Mouse (Mus musculus): ENCODE measurements around the gene Sec14l1. TPM values are rescaled to one million over a fixed set of nuclear protein-coding genes. Genes with fewer than 3 reads are reported as not detected.

The Sec14l1 gene
- polyA plus RNA-seq, 2 experiments from 2014 or later = 13.9 to 22.7 TPM

DNA sequence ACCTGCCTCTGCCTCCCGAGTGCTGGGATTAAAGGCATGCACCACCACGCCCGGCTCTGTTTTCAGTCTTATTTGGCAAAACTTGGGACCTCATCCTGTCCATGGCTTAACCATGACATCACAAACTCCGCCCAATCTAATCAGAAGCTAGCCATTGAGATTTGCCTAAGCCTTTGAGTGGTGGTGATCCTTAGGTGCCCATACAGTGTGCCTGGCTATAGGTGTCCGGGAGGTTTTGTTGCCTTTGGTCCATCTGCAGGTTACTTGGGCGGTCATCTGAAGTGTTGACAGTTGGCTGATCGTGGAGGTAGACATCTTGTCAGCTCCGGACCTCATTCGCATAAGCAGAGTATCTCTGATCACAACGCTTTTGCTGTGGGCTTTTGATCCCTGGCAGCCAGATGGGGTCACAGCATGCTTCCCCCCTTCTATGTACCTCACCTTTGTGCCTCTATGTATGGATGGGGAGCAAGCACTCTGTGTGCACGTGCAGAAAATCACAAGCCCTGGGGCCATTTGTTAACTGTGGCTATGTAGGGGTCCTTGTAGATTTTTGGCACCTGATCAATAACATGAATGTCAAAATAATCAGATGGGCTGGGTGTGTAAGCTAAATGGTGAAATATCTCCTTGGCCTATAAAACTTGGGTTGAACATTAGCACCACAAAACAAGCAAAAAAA, 2.9 kb upstream of the Sec14l1 start:
- ATAC-seq = no peak

DNA sequence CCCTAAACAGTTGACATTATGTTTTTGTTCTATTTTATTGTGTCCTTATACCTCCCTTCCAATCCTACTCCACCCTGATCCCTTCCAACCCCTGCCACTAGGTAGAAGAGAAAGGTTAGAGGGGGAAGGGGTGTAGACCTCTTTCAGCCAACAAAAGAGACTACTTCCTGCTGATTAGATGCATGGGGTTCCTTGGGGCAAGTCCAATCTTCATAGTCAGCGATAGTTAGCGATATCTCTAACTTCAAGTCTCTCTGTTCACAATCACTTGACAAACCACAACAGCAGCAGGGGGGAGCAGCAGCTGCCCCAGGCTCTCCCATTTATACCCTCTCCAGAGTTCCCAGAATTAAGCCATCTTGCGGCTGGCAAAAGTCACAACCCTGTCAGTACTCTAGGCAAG, 2.3 kb upstream of the Sec14l1 start:
- ATAC-seq = no peak

GRCm38 (mm10) chr11:117113377-117113776, 1.6 kb upstream of the Sec14l1 start:
- ATAC-seq = no peak

GRCm38 (mm10) chr11:117114231-117114591, 757 bp upstream of the Sec14l1 start:
- ATAC-seq = no peak

GRCm38 (mm10) chr11:117115346-117116219, 615 bp downstream of the Sec14l1 start:
- no peak for ATAC-seq

- no peak for ATAC-seq
These were observed 1.7 kb downstream of the Sec14l1 start for GRCm38 (mm10) chr11:117116350-117117303.

DNA sequence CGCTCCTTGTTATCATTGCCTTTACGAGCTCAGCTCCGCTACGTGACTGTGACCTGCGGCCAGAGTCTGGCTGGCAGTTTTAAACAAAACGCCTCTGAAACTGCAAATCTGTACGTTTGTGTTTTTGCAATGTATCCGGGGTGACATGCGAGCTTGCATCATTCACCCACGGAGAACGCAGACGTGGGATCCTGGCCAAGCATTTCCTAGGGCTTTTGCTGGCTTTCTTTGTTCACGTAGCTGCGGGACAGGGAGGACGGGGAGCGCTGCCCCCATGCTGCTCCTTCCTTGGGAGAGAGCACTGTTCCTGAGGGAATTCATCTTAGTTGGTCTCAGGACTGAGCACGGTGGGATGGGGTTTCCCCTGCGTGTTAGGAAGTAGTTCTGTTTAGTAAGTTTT, 2.4 kb downstream of the Sec14l1 start:
- ATAC-seq = no peak

- no peak for ATAC-seq
These were observed 2.8 kb downstream of the Sec14l1 start for GRCm38 (mm10) chr11:117117791-117118190.

GRCm38 (mm10) chr11:117118248-117118647, 3.3 kb downstream of the Sec14l1 start:
- ATAC-seq = no peak

DNA sequence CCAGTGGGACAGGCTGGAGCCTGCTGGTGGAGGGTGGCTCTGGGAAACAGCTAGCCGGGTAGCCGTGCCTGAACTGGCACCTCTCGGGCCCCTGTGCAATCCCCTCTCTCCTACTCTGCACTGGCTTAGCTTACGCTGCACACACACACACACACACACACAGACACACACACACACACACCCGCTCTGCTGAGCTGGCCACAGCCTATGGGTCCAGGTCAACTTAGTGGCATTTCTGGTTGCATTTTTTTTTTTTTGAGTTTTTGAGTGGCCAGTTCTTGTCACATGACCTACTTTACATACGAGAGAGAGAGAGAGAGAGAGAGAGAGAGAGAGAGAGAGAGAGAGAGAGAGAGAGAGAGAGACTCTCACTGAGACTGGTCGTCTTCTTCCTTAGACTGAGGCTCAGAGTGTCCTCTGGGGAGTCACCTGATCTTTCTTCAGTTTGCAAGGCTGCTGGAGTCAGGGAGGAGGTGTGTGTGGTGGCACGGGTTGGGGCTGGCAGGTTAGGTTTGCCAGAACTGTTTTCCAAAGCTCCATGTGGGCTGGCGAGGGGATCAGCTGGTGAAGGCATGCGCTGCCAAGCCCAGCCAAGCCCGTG, 3.9 kb downstream of the Sec14l1 start:
- ATAC-seq = no peak

DNA sequence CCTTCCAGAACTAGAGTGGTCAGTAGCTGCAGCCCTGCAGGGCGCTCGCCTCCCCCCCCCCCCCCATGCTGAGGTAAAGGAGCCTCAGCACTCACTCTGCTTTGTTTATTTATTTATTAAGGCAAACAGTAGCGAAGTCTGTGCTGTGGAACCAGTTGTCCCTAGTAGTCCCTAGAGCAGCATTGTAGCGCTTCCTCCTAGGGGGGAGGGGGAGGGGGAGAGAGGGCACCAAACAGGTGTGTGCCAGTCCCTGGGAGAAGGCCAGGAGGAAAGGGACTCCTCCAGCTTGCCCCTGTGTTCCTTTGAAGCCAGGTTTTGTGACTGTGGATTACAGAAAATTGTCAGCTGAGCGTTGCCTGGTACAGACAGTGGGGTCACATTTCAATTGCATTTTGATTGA, 4.8 kb downstream of the Sec14l1 start:
- no peak for ATAC-seq

- no peak for ATAC-seq
These were observed 5.6 kb downstream of the Sec14l1 start for GRCm38 (mm10) chr11:117120285-117121163.

DNA sequence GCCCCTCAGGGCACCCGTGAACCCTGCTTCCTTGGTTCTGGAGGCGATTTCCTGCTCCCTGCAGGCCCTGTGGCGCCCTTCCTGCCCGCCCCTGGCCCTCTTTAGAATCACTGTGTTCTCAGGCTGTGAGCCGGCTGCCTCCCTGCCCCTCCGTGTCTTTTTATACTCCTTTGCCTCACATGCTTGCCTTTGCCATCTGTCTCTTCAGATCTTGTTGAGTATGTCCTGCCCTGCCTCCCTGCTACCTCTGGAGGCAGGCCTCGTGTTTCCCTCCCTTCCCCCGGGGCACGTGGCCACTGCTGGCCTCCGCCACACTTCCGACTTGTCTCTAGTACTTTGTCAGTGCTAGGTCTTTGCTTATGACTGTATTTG, 6.2 kb downstream of the Sec14l1 start:
- no peak for ATAC-seq

- no peak for ATAC-seq
These were observed 7.0 kb downstream of the Sec14l1 start for GRCm38 (mm10) chr11:117121954-117122353.

DNA sequence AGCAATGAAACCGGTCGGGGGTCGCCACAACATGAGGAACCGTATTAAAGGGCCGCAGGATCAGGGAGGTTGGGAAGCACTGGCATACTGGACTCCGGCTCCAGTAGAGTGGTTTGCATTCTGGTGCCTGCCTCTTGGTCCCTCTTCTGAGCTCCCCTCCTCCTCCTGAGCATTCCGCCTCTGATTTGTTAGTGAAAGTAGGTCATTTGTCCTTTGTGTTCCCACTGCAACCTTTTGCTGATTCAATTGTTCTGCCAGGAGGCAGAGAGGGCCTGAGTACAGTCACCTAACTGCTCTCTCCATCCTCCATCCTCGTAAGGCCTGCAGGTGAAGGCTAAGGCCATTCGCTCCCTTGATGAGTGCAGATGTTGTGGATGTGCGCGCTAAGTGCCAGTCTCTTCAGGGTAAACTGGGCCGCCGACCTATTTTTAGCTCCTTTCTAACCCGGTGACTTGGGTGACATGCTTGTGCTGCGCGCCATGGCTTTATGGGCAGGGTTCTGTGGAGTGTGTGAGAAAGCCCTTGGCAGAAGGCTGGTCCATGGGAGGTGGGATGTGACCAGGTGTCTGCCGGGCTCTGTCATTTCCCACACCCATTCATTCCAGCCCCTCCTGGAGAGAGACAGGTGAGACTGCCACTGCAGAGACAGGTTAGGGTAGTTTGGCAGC, 8.6 kb downstream of the Sec14l1 start:
- ATAC-seq = no peak

DNA sequence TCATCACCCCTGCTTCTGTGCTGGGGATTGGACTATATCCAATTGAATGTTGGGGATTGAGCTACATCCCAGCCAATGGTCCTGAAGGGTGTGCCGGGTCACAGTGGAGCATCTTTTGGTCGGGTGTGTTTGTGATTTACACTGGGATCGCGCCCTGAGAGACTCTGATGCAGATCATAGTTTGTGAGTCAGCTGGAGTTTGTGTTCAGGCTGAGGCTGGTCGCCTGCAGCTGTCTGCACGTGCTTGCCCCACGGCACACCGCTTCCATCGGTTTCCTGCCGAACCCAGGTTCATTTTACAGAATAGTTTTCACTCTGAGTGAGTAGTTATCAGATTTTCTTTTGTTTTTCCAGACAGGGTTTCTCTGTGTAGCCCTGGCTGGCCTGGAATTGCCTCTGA, 9.6 kb downstream of the Sec14l1 start:
- no peak for ATAC-seq

- no peak for ATAC-seq
These were observed 12.4 kb downstream of the Sec14l1 start for GRCm38 (mm10) chr11:117127250-117127837.

GRCm38 (mm10) chr11:117127931-117128548, 13.1 kb downstream of the Sec14l1 start:
- ATAC-seq = no peak

DNA sequence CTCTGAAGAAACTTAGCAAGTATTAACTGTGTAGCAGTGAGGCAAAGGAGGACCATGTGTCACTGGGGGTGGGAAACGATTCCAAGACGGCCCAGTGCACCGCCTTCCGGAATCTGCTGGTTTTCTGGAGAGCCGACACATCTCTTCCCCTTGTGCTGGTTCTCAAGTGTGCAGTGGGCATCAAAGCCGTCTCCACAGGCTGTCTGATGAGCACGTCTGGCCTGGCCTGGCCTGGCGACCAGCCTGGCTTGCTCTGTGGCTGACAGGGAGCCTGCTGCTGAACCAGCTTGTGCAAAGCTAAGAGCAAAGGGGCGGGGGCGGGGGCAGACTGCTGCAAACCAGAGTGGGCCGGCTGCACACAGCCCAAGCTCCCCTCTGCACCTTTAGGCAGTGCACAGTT, 14.5 kb downstream of the Sec14l1 start:
- no peak for ATAC-seq

GRCm38 (mm10) chr11:117130068-117130467, 15.1 kb downstream of the Sec14l1 start:
- no peak for ATAC-seq
